Mouse (Mus musculus) intestine, embryonic 14.5 days (tissue): ENCODE data around the gene Gm6121. TPM values are rescaled to one million over a fixed set of nuclear protein-coding genes. Genes with fewer than 3 reads are reported as not detected.
"Not testable (repeated sequence)": the region's sequence is repeated elsewhere in the genome, so short reads cannot be mapped to it uniquely, and the experiment has no call there.

Experiments
- ATAC-seq: fragments of 200-750 bp; cut with Nextera tagmentation; replicated peaks from 2 replicates; pipeline ENCODE4 v1.8.0; 2017; ENCODE audit warnings: low read depth, moderate number of reproducible peaks, moderate TSS enrichment, moderate library complexity; ENCODE audit not compliant: low FRiP score, low TSS enrichment
- DNase-seq: peaks from one replicate; pipeline ENCODE4 v3.0.0-alpha.2; 2018; ENCODE audit warnings: low spot score
- H3K27ac ChIP-seq: fragments of 300-500 bp; sonication (generic); 2 replicates; pipeline ENCODE4 v1.5.1; 2014; ENCODE audit warnings: low read depth, mild to moderate bottlenecking, control low read depth
- H3K27me3 ChIP-seq: fragments of 300-500 bp; sonication (generic); replicated peaks from 2 replicates; pipeline ENCODE4 v1.6.1; 2014; ENCODE audit warnings: low read length, control low read depth; ENCODE audit not compliant: control insufficient read depth, insufficient read depth
- H3K36me3 ChIP-seq: fragments of 300-500 bp; sonication (generic); 2 replicates; pipeline ENCODE4 v1.6.1; 2014; ENCODE audit warnings: low read length, control low read depth; ENCODE audit not compliant: control insufficient read depth, insufficient read depth
- H3K4me1 ChIP-seq: fragments of 300-500 bp; sonication (generic); replicated peaks from 2 replicates; pipeline ENCODE4 v1.6.1; 2014; ENCODE audit warnings: low read length, control low read depth, mixed read lengths; ENCODE audit not compliant: control insufficient read depth, insufficient read depth
- H3K4me2 ChIP-seq: fragments of 300-500 bp; sonication (generic); 2 replicates; pipeline ENCODE4 v1.6.1; 2014; ENCODE audit warnings: low read length
- H3K4me3 ChIP-seq: fragments of 300-500 bp; sonication (generic); 2 replicates; pipeline ENCODE4 v1.5.1; 2014; ENCODE audit warnings: low read depth, low read length, control low read depth, mixed read lengths
- H3K9ac ChIP-seq: fragments of 300-500 bp; sonication (generic); 2 replicates; pipeline ENCODE4 v1.6.1; 2014; ENCODE audit warnings: mild to moderate bottlenecking, low read length
- H3K9me3 ChIP-seq: fragments of 300-500 bp; sonication (generic); 2 replicates; pipeline ENCODE4 v1.6.1; 2016; ENCODE audit warnings: low read length, control low read depth; ENCODE audit not compliant: control insufficient read depth
- WGBS: fragments of 180-500 bp; shearing (Covaris S2); extraction: QIAGEN DNeasy Blood & Tissue Kit; methylation state at CpG from one replicate; pipeline ENCODE4 v1.1.7; 2014; 5-methylcytosine and 5-hydroxymethylcytosine counted together
- polyA plus RNA-seq: library from polyadenylated mRNA; unstranded; fragments of >200 nt; fragmentation: Nextera tagmentation; extraction: Ambion mirVana; gene quantifications from 2 replicates; pipeline ENCODE4 v1.2.1, GENCODE M21; 2014

Gm6121 gene
- polyA plus RNA-seq = not detected in 2 replicates

DNA sequence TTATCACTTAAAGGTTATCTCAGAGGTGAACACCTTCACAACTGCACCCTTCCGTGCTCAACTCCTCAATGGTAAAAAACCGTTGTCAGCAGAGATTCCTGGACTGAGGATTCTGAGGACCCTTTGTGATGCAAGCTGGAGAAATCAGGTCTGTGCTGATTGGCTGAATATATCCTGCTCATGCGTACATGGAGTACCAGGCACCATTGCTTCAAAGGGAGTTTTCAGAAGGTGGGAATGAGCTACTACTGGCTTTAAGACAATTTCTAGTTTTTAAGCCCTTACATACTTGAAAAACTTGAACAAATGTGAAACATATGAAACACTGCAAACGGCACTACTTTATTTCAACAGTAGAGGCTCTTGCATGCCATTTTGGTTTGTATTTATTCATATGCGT lies at the start of gene Gm6121:
Gm6121 (minus strand) TSS at position 101 of the 400 bp plus-strand sequence.
- ATAC-seq, H3K36me3 ChIP-seq, H3K4me1 ChIP-seq, H3K4me3 ChIP-seq, H3K9me3 ChIP-seq, H3K4me2 ChIP-seq, DNase-seq, H3K27ac ChIP-seq, H3K27me3 ChIP-seq, H3K9ac ChIP-seq: not testable (repeated sequence)
- no CpG with 5 or more reads among the region's 5 CpGs for WGBS

Other genes starting within 250 kb of the Gm6121 start
- not detected in 2 replicates for gene Gm14525, start 233.1 kb downstream of the Gm6121 start, polyA plus RNA-seq